ENCODE assay signal across 8 mouse cellular contexts in genomic region chr8:70844523-70844922, GRCm38 (mm10). TPM values are rescaled to one million over a fixed set of nuclear protein-coding genes. Genes with fewer than 3 reads are reported as not detected.
DNase-seq lines count a peak whose midpoint lies in the region; ATAC-seq and TF ChIP-seq lines count a peak whose summit lies in the region.

No protein-coding gene starts in this region.

- H3K4me1 ChIP-seq in lung, postnatal 0 days (ENCODE audit: insufficient read depth, low read depth, low read length), result peaks cover 2% of the 10 kb centered on the region; the same call in 1 of the 2 replicates

- no peaks in the 10 kb centered on the region for H3K36me3 ChIP-seq in lung, postnatal 0 days (ENCODE audit: insufficient read depth, low read length)

- peak; percentile 97 for TF ChIP-seq CTCF in lung, postnatal 0 days (IDR thresholded peaks at IDR 0.05)

- DNase-seq in 416B (ENCODE audit: low read depth), result peak; percentile 82
- DNase-seq in T-cell, adult 2 months (ENCODE audit: low spot score), result peak; percentile 88
- DNase-seq in layer of hippocampus, adult 9-10 months (ENCODE audit: low spot score), result peak; percentile 75
- peak; percentile 87 for DNase-seq in lung, postnatal 0 days (ENCODE audit: low spot score)
- DNase-seq in ovary, postnatal 10 days (ENCODE audit: low spot score), result peak; percentile 86
- peak; percentile 83 for DNase-seq in thymus, postnatal 0 days (ENCODE audit: low spot score)

- no peaks in the 10 kb centered on the region for H3K27me3 ChIP-seq in lung, postnatal 0 days (replicated peaks; ENCODE audit: insufficient read depth, low read length)

- H3K9ac ChIP-seq in lung, postnatal 0 days (replicated peaks; ENCODE audit: low read depth), result no peak overlapping the region

- ATAC-seq in common myeloid progenitor, adult 5-6 weeks (replicated peaks; ENCODE audit: low read depth, poor library complexity, severe bottlenecking), result peak; percentile 40
- peak; percentile 37 for ATAC-seq in granulocyte monocyte progenitor cell, adult 5-6 weeks (replicated peaks; ENCODE audit: poor library complexity, severe bottlenecking)
- ATAC-seq in lung, postnatal 0 days, result no peak

- H3K4me2 ChIP-seq in lung, postnatal 0 days (replicated peaks; ENCODE audit: low read depth, low read length), result no peak overlapping the region

- H3K9me3 ChIP-seq in lung, postnatal 0 days (ENCODE audit: low read length), result no peaks in the 10 kb centered on the region

- no peak overlapping the region for H3K27ac ChIP-seq in lung, postnatal 0 days (ENCODE audit: low read length)

- 1% methylated on average over 6 of the region's 6 CpGs for WGBS in lung, postnatal 0 days

- no peak for TF ChIP-seq EP300 in lung, postnatal 0 days (IDR thresholded peaks at IDR 0.05)

- H3K4me3 ChIP-seq in lung, postnatal 0 days (ENCODE audit: low read depth, low read length), result no peak overlapping the region

RNA-seq across cellular contexts. Expression of gene Arrdc2, which starts 5.0 kb away (rescaled TPM):
- 7.3 and 19.9 TPM in 2 replicates for total RNA-seq in common myeloid progenitor, adult 5-6 weeks (2017)
- total RNA-seq in granulocyte monocyte progenitor cell, adult 5-6 weeks (2014; fragmentation: Nextera tagmentation), result 5.0 and 16.1 TPM in 2 replicates
- total RNA-seq in granulocyte monocyte progenitor cell, adult 5-6 weeks (2017), result 4.7 and 8.7 TPM in 2 replicates
- polyA plus RNA-seq in lung, postnatal 0 days (2015; fragmentation: Nextera tagmentation; extraction: Ambion mirVana), result 9.4 and 10.7 TPM in 2 replicates
- 11.0 and 11.4 TPM in 2 replicates for polyA plus RNA-seq in thymus, postnatal 0 days (2015; fragmentation: Nextera tagmentation; extraction: Ambion mirVana)

RNA-seq across cellular contexts. Expression of gene Kcnn1, which starts 18.5 kb away (rescaled TPM):
- total RNA-seq in common myeloid progenitor, adult 5-6 weeks (2017), result 0.18 and 1.3 TPM in 2 replicates
- total RNA-seq in granulocyte monocyte progenitor cell, adult 5-6 weeks (2014; fragmentation: Nextera tagmentation), result 0.30 and 0.49 TPM in 2 replicates
- total RNA-seq in granulocyte monocyte progenitor cell, adult 5-6 weeks (2017), result 0.90 and 3.5 TPM in 2 replicates
- polyA plus RNA-seq in lung, postnatal 0 days (2015; fragmentation: Nextera tagmentation; extraction: Ambion mirVana), result 0.24 and 0.25 TPM in 2 replicates
- polyA plus RNA-seq in thymus, postnatal 0 days (2015; fragmentation: Nextera tagmentation; extraction: Ambion mirVana), result 0.36 and 0.85 TPM in 2 replicates

RNA-seq across cellular contexts. Expression of gene Ccdc124, which starts 29.2 kb away (rescaled TPM):
- total RNA-seq in common myeloid progenitor, adult 5-6 weeks (2017), result 28.6 and 40.6 TPM in 2 replicates
- total RNA-seq in granulocyte monocyte progenitor cell, adult 5-6 weeks (2014; fragmentation: Nextera tagmentation), result 19.4 and 22.3 TPM in 2 replicates
- 35.9 and 38.9 TPM in 2 replicates for total RNA-seq in granulocyte monocyte progenitor cell, adult 5-6 weeks (2017)
- polyA plus RNA-seq in lung, postnatal 0 days (2015; fragmentation: Nextera tagmentation; extraction: Ambion mirVana), result 63.7 and 68.5 TPM in 2 replicates
- polyA plus RNA-seq in thymus, postnatal 0 days (2015; fragmentation: Nextera tagmentation; extraction: Ambion mirVana), result 93.8 and 98.6 TPM in 2 replicates

RNA-seq across cellular contexts. Expression of gene Il12rb1, which starts 36.3 kb away (rescaled TPM):
- 1.6 and 3.5 TPM in 2 replicates for total RNA-seq in common myeloid progenitor, adult 5-6 weeks (2017)
- 0.24 and 0.62 TPM in 2 replicates for total RNA-seq in granulocyte monocyte progenitor cell, adult 5-6 weeks (2014; fragmentation: Nextera tagmentation)
- total RNA-seq in granulocyte monocyte progenitor cell, adult 5-6 weeks (2017), result 0.52 and 1.4 TPM in 2 replicates
- polyA plus RNA-seq in lung, postnatal 0 days (2015; fragmentation: Nextera tagmentation; extraction: Ambion mirVana), result 0.13 and 0.16 TPM in 2 replicates
- 16.2 TPM in 2 replicates for polyA plus RNA-seq in thymus, postnatal 0 days (2015; fragmentation: Nextera tagmentation; extraction: Ambion mirVana)

RNA-seq across cellular contexts. Expression of gene Mast3, which starts 39.7 kb away (rescaled TPM):
- total RNA-seq in common myeloid progenitor, adult 5-6 weeks (2017), result 21.7 and 22.2 TPM in 2 replicates
- 74.8 and 78.5 TPM in 2 replicates for total RNA-seq in granulocyte monocyte progenitor cell, adult 5-6 weeks (2014; fragmentation: Nextera tagmentation)
- total RNA-seq in granulocyte monocyte progenitor cell, adult 5-6 weeks (2017), result 12.4 and 12.5 TPM in 2 replicates
- 7.3 and 7.6 TPM in 2 replicates for polyA plus RNA-seq in lung, postnatal 0 days (2015; fragmentation: Nextera tagmentation; extraction: Ambion mirVana)
- 37.2 and 37.3 TPM in 2 replicates for polyA plus RNA-seq in thymus, postnatal 0 days (2015; fragmentation: Nextera tagmentation; extraction: Ambion mirVana)
